Mouse (Mus musculus) adipocyte (in vitro differentiated cells): ENCODE measurements at regions not wholly inside any gene's neighbourhood (a gene's known extent, or its start where the extent isn't known, plus 50 kb on each side); places are given as distances from the start of the nearest gene placed in this dataset.

ENCODE experiments used
- DNase-seq: peaks from one replicate; pipeline ENCODE4 v3.0.0-alpha.2; 2016; ENCODE audit warnings: low spot score

GRCm38 (mm10) chr2:46491081-46491480 lies 1373.9 kb upstream of the Zeb2 start:
- no peak for DNase-seq

GRCm38 (mm10) chr2:46468936-46469629 lies 1351.9 kb upstream of the Zeb2 start:
- no peak for DNase-seq

GRCm38 (mm10) chr2:46465389-46465788 lies 1348.2 kb upstream of the Zeb2 start:
- peak; percentile 76 for DNase-seq

- DNase-seq = no peak
Observed at GRCm38 (mm10) chr2:46464913-46465312, 1347.7 kb upstream of the Zeb2 start.

- no peak for DNase-seq
Observed at GRCm38 (mm10) chr2:46462670-46463069, 1345.5 kb upstream of the Zeb2 start.

- DNase-seq = peak; percentile 37
Observed at GRCm38 (mm10) chr2:46450698-46451097, 1333.5 kb upstream of the Zeb2 start.

GRCm38 (mm10) chr2:46445306-46445705 lies 1328.1 kb upstream of the Zeb2 start:
- peak; percentile 37 for DNase-seq

GRCm38 (mm10) chr2:46443686-46444180 lies 1326.5 kb upstream of the Zeb2 start:
- DNase-seq = peak; percentile 88

- peak; percentile 84 for DNase-seq
Observed at GRCm38 (mm10) chr2:46443061-46443685, 1326.0 kb upstream of the Zeb2 start.

GRCm38 (mm10) chr2:46442576-46442975 lies 1325.4 kb upstream of the Zeb2 start:
- peak; percentile 98 for DNase-seq

GRCm38 (mm10) chr2:46441927-46442326 lies 1324.7 kb upstream of the Zeb2 start:
- DNase-seq = no peak

GRCm38 (mm10) chr2:46441348-46441747 lies 1324.2 kb upstream of the Zeb2 start:
- DNase-seq = peak; percentile 80

GRCm38 (mm10) chr2:46440038-46440437 lies 1322.8 kb upstream of the Zeb2 start:
- DNase-seq = no peak

- DNase-seq = no peak
Observed at GRCm38 (mm10) chr2:46418281-46418680, 1301.1 kb upstream of the Zeb2 start.

GRCm38 (mm10) chr2:46402373-46403114 lies 1285.3 kb upstream of the Zeb2 start:
- no peak for DNase-seq

- DNase-seq = peak; percentile 41
Observed at GRCm38 (mm10) chr2:46394161-46394560, 1277.0 kb upstream of the Zeb2 start.

- no peak for DNase-seq
Observed at GRCm38 (mm10) chr2:46372847-46373461, 1255.8 kb upstream of the Zeb2 start.

GRCm38 (mm10) chr2:46371755-46372154 lies 1254.6 kb upstream of the Zeb2 start:
- no peak for DNase-seq

- DNase-seq = peak; percentile 70
Observed at GRCm38 (mm10) chr2:46370949-46371348, 1253.8 kb upstream of the Zeb2 start.

- DNase-seq = no peak
Observed at GRCm38 (mm10) chr2:46368882-46369281, 1251.7 kb upstream of the Zeb2 start.

GRCm38 (mm10) chr2:46366135-46366485 lies 1248.9 kb upstream of the Zeb2 start:
- DNase-seq = no peak

GRCm38 (mm10) chr2:46365428-46366134 lies 1248.4 kb upstream of the Zeb2 start:
- peak; percentile 78 for DNase-seq
